Mouse (Mus musculus) CH12.LX (cell line): ENCODE results near the gene Ddah1. TPM values are rescaled to one million over a fixed set of nuclear protein-coding genes. Genes with fewer than 3 reads are reported as not detected.
A peak's percentile ranks its signal among the peaks of the same experiment; 100 is the strongest.

Experiments used
- DNase-seq: peaks from one replicate; pipeline ENCODE4 v3.0.0-alpha.2; 2013; ENCODE audit errors: extremely low read depth
- H3K27ac ChIP-seq: 2 replicates; pipeline ENCODE4 v1.5.1; 2012; ENCODE audit warnings: low read depth, mild to moderate bottlenecking, control low read depth, moderate library complexity; ENCODE audit not compliant: insufficient read depth
- H3K27me3 ChIP-seq: replicated peaks from 2 replicates; pipeline ENCODE3; 2012; ENCODE audit warnings: inconsistent platforms
- H3K36me3 ChIP-seq, 2 experiments: replicated peaks in 1 of 2; 2 replicates each; pipeline versions ENCODE3 to v1.6.1; 2012; ENCODE audit warnings: inconsistent platforms in 1 of 2, low read length in 1 of 2, mild to moderate bottlenecking in 1 of 2, mixed read lengths in 1 of 2, moderate library complexity in 1 of 2; ENCODE audit not compliant: control insufficient read depth in 1 of 2, insufficient read depth in 1 of 2
- H3K4me1 ChIP-seq, 2 experiments: 2 replicates each; pipeline ENCODE4 v1.6.1; 2012; ENCODE audit warnings: inconsistent platforms in 1 of 2, moderate library complexity in 1 of 2; ENCODE audit not compliant: insufficient read depth in 2 of 2, control insufficient read depth in 1 of 2
- H3K4me2 ChIP-seq: 2 replicates; pipeline ENCODE4 v1.6.1; 2012; ENCODE audit warnings: low read depth, mild to moderate bottlenecking, control low read depth; ENCODE audit not compliant: poor library complexity, insufficient read depth, severe bottlenecking
- H3K4me3 ChIP-seq, 3 experiments: fragments of 150-350 bp in 1 of 3; sonication (generic) in 1 of 3; replicated peaks in 1 of 3; 2 replicates each; pipeline versions ENCODE3 to v1.5.1; 2011 to 2012; ENCODE audit warnings: low read depth in 2 of 3, low read length in 2 of 3, mild to moderate bottlenecking in 2 of 3, moderate library complexity in 2 of 3, control low read depth in 1 of 3, improper control_type of control experiment in 1 of 3, inconsistent platforms in 1 of 3, mixed read lengths in 1 of 3; ENCODE audit not compliant: poor library complexity in 1 of 3
- H3K79me2 ChIP-seq: replicated peaks from 2 replicates; pipeline ENCODE4 v1.6.1; 2012; ENCODE audit warnings: mild to moderate bottlenecking, moderate library complexity; ENCODE audit not compliant: control insufficient read depth, poor library complexity, insufficient read depth, severe bottlenecking; ENCODE audit errors: extremely low read depth
- H3K9ac ChIP-seq: 2 replicates; pipeline ENCODE4 v1.6.1; 2012; ENCODE audit warnings: low read depth, mild to moderate bottlenecking, control low read depth, moderate library complexity; ENCODE audit not compliant: insufficient read depth
- H3K9me3 ChIP-seq: replicated peaks from 2 replicates; pipeline ENCODE3; 2012; ENCODE audit warnings: low read length, inconsistent platforms, mixed read lengths
- BHLHE40 ChIP-seq: IDR thresholded peaks from 2 replicates; pipeline ENCODE4 v1.6.1; 2011; ENCODE audit warnings: mild to moderate bottlenecking, low read depth, low read length, improper control_type of control experiment
- CHD2 ChIP-seq: IDR thresholded peaks from 2 replicates; pipeline ENCODE4 v1.6.1; 2011; ENCODE audit warnings: low read length, improper control_type of control experiment
- CTCF ChIP-seq, 2 experiments: IDR thresholded peaks in 1 of 2; conservative IDR thresholded peaks in 1 of 2; 2 replicates each; pipeline ENCODE4 v1.5.1; 2011 to 2012; ENCODE audit warnings: low read depth in 2 of 2, low read length in 2 of 2, improper control_type of control experiment in 1 of 2, inconsistent platforms in 1 of 2, mild to moderate bottlenecking in 1 of 2, moderate library complexity in 1 of 2
- ELF1 ChIP-seq: IDR thresholded peaks from 2 replicates; pipeline ENCODE4 v1.6.1; 2014; ENCODE audit warnings: low read depth, mild to moderate bottlenecking, inconsistent platforms, low read length, improper control_type of control experiment
- EP300 ChIP-seq: IDR thresholded peaks from 2 replicates; pipeline ENCODE4 v1.6.1; 2011; ENCODE audit warnings: low read length, improper control_type of control experiment
- ETS1 ChIP-seq: conservative IDR thresholded peaks from 2 replicates; pipeline ENCODE4 v1.6.1; 2012; ENCODE audit warnings: low read depth, mild to moderate bottlenecking, inconsistent platforms, low read length, improper control_type of control experiment, moderate library complexity
- GABPA ChIP-seq: IDR thresholded peaks from 2 replicates; pipeline ENCODE4 v1.6.1; 2012; ENCODE audit warnings: low read depth, low read length, improper control_type of control experiment, inconsistent platforms; ENCODE audit not compliant: insufficient replicate concordance
- IRF4 ChIP-seq: IDR thresholded peaks from 2 replicates; pipeline ENCODE4 v1.6.1; 2014; ENCODE audit warnings: low read depth, mild to moderate bottlenecking, inconsistent platforms, low read length, improper control_type of control experiment
- JUND ChIP-seq: conservative IDR thresholded peaks from 2 replicates; pipeline ENCODE4 v1.6.1; 2011; ENCODE audit warnings: low read depth, low read length, improper control_type of control experiment
- KAT2A ChIP-seq: IDR thresholded peaks from 2 replicates; pipeline ENCODE4 v1.6.1; 2012; ENCODE audit warnings: low read length, improper control_type of control experiment, inconsistent platforms; ENCODE audit not compliant: insufficient replicate concordance
- MXI1 ChIP-seq: IDR thresholded peaks from 2 replicates; pipeline ENCODE4 v1.6.1; 2011; ENCODE audit warnings: mild to moderate bottlenecking, low read depth, low read length, improper control_type of control experiment
- MYC ChIP-seq: IDR thresholded peaks from 2 replicates; pipeline ENCODE4 v1.6.1; 2011; ENCODE audit warnings: low read depth, mild to moderate bottlenecking, improper control_type of control experiment, low read length
- NELFE ChIP-seq: IDR thresholded peaks from 2 replicates; pipeline ENCODE4 v1.6.1; 2011; ENCODE audit warnings: low read depth, low read length, improper control_type of control experiment
- RAD21 ChIP-seq: IDR thresholded peaks from 2 replicates; pipeline ENCODE4 v1.6.1; 2011; ENCODE audit warnings: low read depth, mild to moderate bottlenecking, low read length, improper control_type of control experiment, moderate library complexity
- SMC3 ChIP-seq: IDR thresholded peaks from 2 replicates; pipeline ENCODE4 v1.6.1; 2011; ENCODE audit warnings: low read depth, low read length, improper control_type of control experiment
- TCF12 ChIP-seq: IDR thresholded peaks from 2 replicates; pipeline ENCODE4 v1.6.1; 2014; ENCODE audit warnings: low read depth, mild to moderate bottlenecking, inconsistent platforms, low read length, improper control_type of control experiment
- UBTF ChIP-seq: IDR thresholded peaks from 2 replicates; pipeline ENCODE4 v1.6.1; 2012; ENCODE audit warnings: low read depth, mild to moderate bottlenecking, inconsistent platforms, low read length, improper control_type of control experiment, moderate library complexity
- USF1 ChIP-seq: IDR thresholded peaks from 2 replicates; pipeline ENCODE4 v1.6.1; 2014; ENCODE audit warnings: low read depth, mild to moderate bottlenecking, inconsistent platforms, low read length, improper control_type of control experiment
- USF2 ChIP-seq: conservative IDR thresholded peaks from 2 replicates; pipeline ENCODE4 v1.6.1; 2011; ENCODE audit warnings: low read depth, low read length, improper control_type of control experiment
- ZC3H11A ChIP-seq: IDR thresholded peaks from 2 replicates; pipeline ENCODE4 v1.6.1; 2012; ENCODE audit warnings: low read depth, mild to moderate bottlenecking, inconsistent platforms, low read length, improper control_type of control experiment
- ZKSCAN1 ChIP-seq: IDR thresholded peaks from 2 replicates; pipeline ENCODE4 v1.6.1; 2012; ENCODE audit warnings: low read depth, inconsistent platforms, low read length, improper control_type of control experiment, borderline replicate concordance
- ZMIZ1 ChIP-seq: IDR thresholded peaks from 2 replicates; pipeline ENCODE4 v1.6.1; 2012; ENCODE audit warnings: low read depth, mild to moderate bottlenecking, inconsistent platforms, low read length, improper control_type of control experiment
- ZNF384 ChIP-seq: IDR thresholded peaks from 2 replicates; pipeline ENCODE4 v1.6.1; 2012; ENCODE audit warnings: low read depth, low read length, improper control_type of control experiment, inconsistent platforms
- dilution Hi-C: fragments of 300-500 bp; cut with MboI; formaldehyde crosslinking; loops from 2 replicates; pipeline ENCODE4 v1.14.3; 2020; ENCODE audit warnings: low sequenced_read_pairs; ENCODE audit not compliant: extremely low pct_unique_long_range_greater_than_20kb, extremely low pct_ligation_motif_present
- in situ Hi-C: fragments of 300-500 bp; cut with MboI; formaldehyde crosslinking; loops from 3 replicates; pipeline ENCODE4 v1.14.3; 2019; ENCODE audit warnings: low sequenced_read_pairs, low pct_ligation_motif_present, low pct_unique_long_range_greater_than_20kb, mixed read lengths
- polyA plus RNA-seq: library from polyadenylated mRNA; unstranded; fragments of >175 nt; gene quantifications from 2 replicates; pipeline ENCODE4 v1.2.1, GENCODE M21; 2012; ENCODE audit warnings: low read depth; ENCODE audit not compliant: insufficient read length
- total RNA-seq, 2 experiments: library from RNA; depleted of rRNA; stranded (reverse); fragments of 300-350 nt in 1 of 2; fragments of >200 nt in 1 of 2; gene quantifications; 2 replicates each; pipeline ENCODE4 v1.2.3; 2012 to 2014

The Ddah1 gene
- total and polyA plus RNA-seq, 3 experiments = not detected

DNA sequence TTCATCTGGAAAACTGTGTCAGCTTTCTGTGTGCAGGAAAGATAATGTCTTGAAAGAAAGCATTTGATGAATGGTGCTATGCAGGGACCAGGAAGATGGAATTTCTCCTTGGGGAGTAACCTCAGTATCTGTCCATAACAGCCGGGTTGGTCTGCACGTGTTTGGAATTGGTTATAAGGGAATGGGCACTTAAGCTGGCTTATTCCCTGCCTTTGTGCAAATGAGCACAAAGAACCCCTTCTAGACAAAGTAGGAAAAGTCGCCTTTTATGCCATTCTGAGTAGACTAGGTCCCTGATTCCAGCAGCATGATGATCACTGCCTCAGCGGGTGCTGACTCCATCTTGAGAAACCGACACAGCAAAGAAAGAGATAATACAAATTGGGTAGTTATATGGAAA, 96.0 kb downstream of the Ddah1 start:
- no peak overlapping the region for H3K27ac ChIP-seq
- TF ChIP-seq ETS1 (no peak), USF1 (no peak), MXI1 (no peak), ZMIZ1 (no peak), ZC3H11A (no peak), EP300 (no peak), CHD2 (no peak)
- TF ChIP-seq, all 38 proteins: peak for 0
- no peak overlapping the region for H3K9ac ChIP-seq
- no peak overlapping the region for H3K4me2 ChIP-seq
- H3K27me3 ChIP-seq = no peaks in the 10 kb centered on the region
- H3K36me3 ChIP-seq = no peaks in the 10 kb centered on the region
- H3K9me3 ChIP-seq = no peaks in the 10 kb centered on the region
- dilution Hi-C loops = no loop called here
- no peak for DNase-seq
- H3K79me2 ChIP-seq = no peaks in the 10 kb centered on the region
- no peaks in the 10 kb centered on the region for H3K4me1 ChIP-seq
- in situ Hi-C loops = no loop called here
- no peak overlapping the region for H3K4me3 ChIP-seq

DNA sequence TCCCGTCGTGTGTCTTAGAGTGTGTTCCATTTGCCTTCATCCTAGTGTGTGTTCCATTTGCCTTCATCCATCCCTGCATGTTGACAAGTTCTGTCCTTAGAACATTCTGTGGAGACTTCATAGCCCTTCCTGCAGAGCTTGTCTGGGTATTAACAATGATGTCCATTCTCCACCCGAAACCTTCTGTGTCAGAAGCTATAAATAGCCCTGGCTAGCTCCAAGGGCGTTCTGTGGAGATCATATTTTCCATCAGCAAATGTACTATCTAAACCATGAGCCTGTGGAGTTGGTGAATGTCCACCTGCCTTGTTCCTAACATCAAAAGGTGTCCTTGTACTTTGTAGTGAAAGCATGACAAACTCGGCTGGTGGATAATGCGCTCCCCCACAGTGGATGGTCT, 96.8 kb downstream of the Ddah1 start:
- TF ChIP-seq MYC (no peak), USF2 (no peak), TCF12 (no peak), KAT2A (no peak)
- dilution Hi-C loops = no loop called here
- H3K4me1 ChIP-seq = no peaks in the 10 kb centered on the region
- in situ Hi-C loops = no loop called here
- no peaks in the 10 kb centered on the region for H3K27me3 ChIP-seq
- H3K4me3 ChIP-seq = no peak overlapping the region
- H3K79me2 ChIP-seq = no peaks in the 10 kb centered on the region
- no peak overlapping the region for H3K27ac ChIP-seq
- no peak overlapping the region for H3K4me2 ChIP-seq
- DNase-seq = no peak
- H3K9me3 ChIP-seq = no peaks in the 10 kb centered on the region
- H3K36me3 ChIP-seq = no peaks in the 10 kb centered on the region
- no peak overlapping the region for H3K9ac ChIP-seq

DNA sequence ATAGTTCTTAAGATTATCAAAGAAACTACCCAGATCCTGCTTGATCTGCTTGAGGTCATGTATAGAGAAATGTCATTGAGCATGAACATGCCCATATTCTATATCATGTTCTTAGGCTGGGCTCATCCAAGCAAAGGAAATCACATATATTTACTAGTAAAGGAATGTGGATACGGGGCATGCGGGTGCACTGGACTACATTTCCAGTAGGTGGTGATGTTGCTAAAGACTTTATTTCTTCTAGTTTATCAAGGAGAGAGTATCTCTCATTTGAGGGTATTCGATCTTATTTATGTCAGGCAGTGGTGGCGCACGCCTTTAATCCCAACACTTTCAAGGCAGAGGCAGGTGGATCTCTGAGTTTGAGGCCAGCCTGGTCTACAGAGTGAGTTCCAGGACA, 99.9 kb downstream of the Ddah1 start:
- no peaks in the 10 kb centered on the region for H3K79me2 ChIP-seq
- no peaks in the 10 kb centered on the region for H3K4me1 ChIP-seq
- no peak for TF ChIP-seq TCF12
- TF ChIP-seq SMC3 = peak; percentile 36; the same call in 1 of the 2 replicates
- TF ChIP-seq MYC = no peak
- TF ChIP-seq ZNF384 = no peak
- no peak for TF ChIP-seq ELF1
- no peak for TF ChIP-seq USF1
- TF ChIP-seq CTCF (conservative IDR thresholded peaks at IDR 0.05 in 1 of 2, IDR thresholded peaks at IDR 0.05 in 1 of 2; ENCODE audit: low read depth in 2 of 2, low read length in 2 of 2) = peak in 1 of 2 experiments; percentile 48; a peak in 2 of 4 replicates
- TF ChIP-seq KAT2A = no peak
- no peak for TF ChIP-seq BHLHE40
- no peak for TF ChIP-seq JUND
- no peak for TF ChIP-seq NELFE
- no peak for TF ChIP-seq UBTF
- no peak for TF ChIP-seq GABPA
- no peak for TF ChIP-seq IRF4
- TF ChIP-seq ZKSCAN1 = no peak
- peak; percentile 54 for TF ChIP-seq RAD21
- H3K27ac ChIP-seq = no peak overlapping the region
- H3K36me3 ChIP-seq = no peaks in the 10 kb centered on the region
- H3K27me3 ChIP-seq = no peaks in the 10 kb centered on the region
- H3K4me2 ChIP-seq = no peak overlapping the region
- dilution Hi-C loops (no loop called here), in situ Hi-C loops (no loop called here)
- H3K4me3 ChIP-seq = no peak overlapping the region
- peaks cover 1% of the 10 kb centered on the region for H3K9me3 ChIP-seq
- peak; percentile 17 for DNase-seq
- no peak overlapping the region for H3K9ac ChIP-seq
